Mouse (Mus musculus): ENCODE measurements at regions not wholly inside any gene's neighbourhood (a gene's known extent, or its start where the extent isn't known, plus 50 kb on each side); places are given as distances from the start of the nearest gene placed in this dataset.

- TF ChIP-seq CTCF (IDR thresholded peaks at IDR 0.05; ENCODE audit: extremely low read depth, insufficient read length, insufficient replicate concordance, low read depth, low read length) (no peak), POLR2A (IDR thresholded peaks at IDR 0.05; ENCODE audit: low read depth, low read length) (no peak)
Measured at GRCm38 (mm10) chr4:31468306-31468705, 495.6 kb upstream of the Map3k7 start.
